Mouse (Mus musculus): ENCODE results near the gene Morn3. TPM values are rescaled to one million over a fixed set of nuclear protein-coding genes. Genes with fewer than 3 reads are reported as not detected.

The Morn3 gene
- total RNA-seq, 2 experiments from 2014 or later = not detected

- ATAC-seq (replicated peaks; ENCODE audit: poor library complexity) = no peak
Observed at GRCm38 (mm10) chr5:123060706-123061401, 14.0 kb upstream of the Morn3 start.

DNA sequence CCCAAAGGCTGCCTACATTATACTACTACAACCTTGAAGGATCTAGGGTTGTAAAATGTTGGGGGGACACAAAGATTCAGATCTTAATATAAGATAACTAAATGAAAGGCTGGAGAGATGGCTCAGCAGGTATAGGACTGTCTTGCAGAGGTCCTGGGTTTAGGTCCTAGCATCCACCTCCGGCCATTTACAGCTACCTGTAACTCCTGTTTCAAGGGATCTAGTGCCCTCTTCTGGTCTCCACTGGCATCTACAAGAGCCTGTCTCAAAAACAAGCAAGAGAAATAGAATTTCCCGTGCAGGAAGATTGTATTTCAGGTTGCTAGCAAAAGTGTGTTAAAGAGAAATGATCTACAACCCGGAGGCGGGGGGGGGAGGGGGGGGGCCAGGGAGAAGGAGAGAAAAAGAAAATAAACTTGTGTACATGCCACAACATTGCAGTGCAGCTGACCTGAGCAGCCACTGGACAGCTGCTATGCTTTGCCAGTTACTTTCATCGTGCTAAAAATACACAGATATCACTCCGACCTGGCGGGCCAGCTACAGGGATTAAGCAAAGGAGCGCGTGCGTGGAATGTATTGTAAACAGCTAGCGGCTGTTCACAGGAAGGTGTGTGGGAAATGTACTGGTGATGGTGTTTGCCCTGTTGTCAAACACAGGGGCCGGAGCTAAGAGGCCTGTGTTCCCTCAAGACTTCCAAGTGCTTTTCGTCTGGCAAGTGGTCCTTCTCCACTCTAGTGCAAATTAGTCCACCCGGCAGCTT is 13.1 kb upstream of the Morn3 start:
- ATAC-seq (replicated peaks; ENCODE audit: poor library complexity) = 0 out of 2 replicates have a peak, but pooled peaks have one; percentile 21

- ATAC-seq (replicated peaks; ENCODE audit: poor library complexity) = 0 out of 2 replicates have a peak, but pooled peaks have one; percentile 5
Observed at GRCm38 (mm10) chr5:123058251-123059102, 11.7 kb upstream of the Morn3 start.

GRCm38 (mm10) chr5:123057366-123058250 is 10.8 kb upstream of the Morn3 start:
- ATAC-seq (replicated peaks; ENCODE audit: poor library complexity) = peak; percentile 93

DNA sequence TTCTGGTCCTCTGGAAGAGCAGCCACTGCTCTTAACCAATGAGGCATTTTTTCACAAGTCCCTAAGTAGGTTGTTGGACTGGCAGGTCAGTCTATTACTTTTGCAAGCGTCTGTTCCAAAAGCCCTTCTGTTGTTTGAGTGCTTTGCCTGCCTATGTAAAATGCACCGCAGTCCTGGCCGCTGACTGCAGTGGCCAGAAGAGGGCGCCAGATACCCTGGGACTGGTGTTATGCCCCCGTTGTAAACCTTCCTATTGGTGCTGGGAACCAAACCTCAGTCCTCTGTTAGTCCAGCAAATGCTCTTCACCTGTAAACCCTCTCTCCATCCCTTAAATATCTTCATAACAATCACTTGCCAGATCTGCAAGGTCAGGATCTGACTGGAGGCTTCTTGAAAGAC is 4.9 kb upstream of the Morn3 start:
- no peak for ATAC-seq (replicated peaks; ENCODE audit: poor library complexity)

DNA sequence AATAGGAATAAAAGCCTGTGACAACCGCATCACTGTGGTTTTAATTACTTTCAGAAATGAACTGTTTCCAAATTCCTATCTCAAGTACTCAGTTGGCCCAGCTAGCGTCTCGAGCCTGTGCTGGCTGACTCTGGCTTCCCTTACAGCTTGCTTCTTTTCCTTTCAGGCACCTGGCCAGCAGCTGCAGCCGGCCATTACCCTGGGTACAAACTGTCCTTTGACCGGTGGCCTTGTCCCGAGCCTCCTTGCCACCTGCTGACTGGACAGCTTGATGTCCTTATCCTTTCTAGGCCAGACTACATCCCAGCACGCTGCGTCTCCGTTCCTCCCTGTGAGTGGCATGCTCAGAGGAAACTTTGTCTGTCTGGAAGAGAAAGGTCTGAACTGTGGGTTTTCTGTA is 4.1 kb upstream of the Morn3 start:
- ATAC-seq (replicated peaks; ENCODE audit: poor library complexity) = no peak

DNA sequence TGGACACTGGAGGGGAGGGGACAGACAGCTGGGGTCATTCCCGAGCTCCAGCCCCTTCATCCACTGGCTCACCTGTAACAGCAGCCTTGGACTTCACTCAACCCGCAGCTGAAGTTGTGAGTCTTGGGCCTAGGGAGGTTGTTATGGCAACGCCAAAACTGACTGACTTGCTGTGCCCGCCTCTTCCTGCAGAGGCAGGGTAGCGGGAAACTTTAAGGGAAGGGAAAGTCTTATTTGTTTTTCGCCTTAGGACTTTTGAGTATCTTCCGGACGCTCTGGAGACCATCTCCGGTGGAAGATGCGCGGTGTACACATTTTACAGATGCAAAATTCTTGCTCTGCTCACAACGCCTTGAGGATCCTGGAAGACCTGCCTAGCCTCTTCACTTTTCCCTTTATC is 2.5 kb upstream of the Morn3 start:
- ATAC-seq (replicated peaks; ENCODE audit: poor library complexity) = peak; percentile 89

DNA sequence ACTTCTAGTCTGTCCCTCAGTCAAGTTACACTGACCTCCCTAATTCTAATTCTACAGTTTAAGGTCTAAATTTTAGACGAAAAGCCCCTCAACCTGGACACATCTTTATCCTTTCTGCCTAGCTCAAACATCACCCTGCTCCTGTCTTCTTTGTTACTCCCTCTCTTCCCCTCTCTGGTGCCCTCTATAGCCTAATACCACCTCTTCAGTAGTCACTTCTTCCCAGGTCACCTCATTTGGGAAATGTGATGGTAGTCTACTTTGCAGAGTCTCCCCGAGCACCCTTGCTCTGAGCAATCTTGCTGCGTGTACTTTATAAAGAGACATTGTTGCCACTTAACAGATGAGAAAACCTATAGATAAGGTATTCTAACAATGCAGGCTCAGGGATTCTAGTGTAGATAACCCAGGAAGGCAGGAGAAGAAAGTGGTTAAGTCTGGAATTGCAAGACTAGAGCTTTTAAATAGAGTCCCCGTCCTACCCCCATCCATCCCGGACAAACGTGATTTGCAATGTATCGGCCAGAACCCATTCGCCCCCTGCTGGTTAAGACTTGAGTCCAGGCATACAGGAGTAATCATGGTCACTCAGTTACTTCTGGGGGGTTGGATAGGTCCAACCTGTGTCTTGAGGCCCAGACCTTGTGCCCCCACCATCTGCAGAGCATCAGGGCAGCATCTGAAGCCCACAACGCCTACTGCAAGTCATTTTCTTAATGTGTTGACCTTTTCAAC is 1.1 kb downstream of the Morn3 start:
- peak; percentile 73 for ATAC-seq (replicated peaks; ENCODE audit: poor library complexity)

DNA sequence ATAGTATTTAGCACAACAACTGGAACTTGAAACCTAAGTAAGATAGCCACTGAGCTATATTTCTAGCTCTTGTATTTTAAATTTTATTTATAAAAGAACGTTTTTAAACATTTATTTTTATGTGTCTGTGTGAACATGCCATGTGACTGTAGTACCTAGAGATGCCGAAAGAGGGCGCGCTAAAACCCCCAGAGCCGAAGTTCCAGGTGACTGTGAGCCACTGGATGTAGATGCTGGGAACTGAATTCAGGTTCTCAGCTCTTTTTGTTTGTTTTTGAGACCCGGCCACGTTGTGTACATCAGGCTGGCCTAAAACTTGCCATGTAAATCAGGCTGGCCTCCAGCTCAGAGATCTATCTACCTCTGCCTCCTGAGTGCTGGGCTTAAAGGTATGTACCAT is 3.0 kb downstream of the Morn3 start:
- no peak for ATAC-seq (replicated peaks; ENCODE audit: poor library complexity)

DNA sequence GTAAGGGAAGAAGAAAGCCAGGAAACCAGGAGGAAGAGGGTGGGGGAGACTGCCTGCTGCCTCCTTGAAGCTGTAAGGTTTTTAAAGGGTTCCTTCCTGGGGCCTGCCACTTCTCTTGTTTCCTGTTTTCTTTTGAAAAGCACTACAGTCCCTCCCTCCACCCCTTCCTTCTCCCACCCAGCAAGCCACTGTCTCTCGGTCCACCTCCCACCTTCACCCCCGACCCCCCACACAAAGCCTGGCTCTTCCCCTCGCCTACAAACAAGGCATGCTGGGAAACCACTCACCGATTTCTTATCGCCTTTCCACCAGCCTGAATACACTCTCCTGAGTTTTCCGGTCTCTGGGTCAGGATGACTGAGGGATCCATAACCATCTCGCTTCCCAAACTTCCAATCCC is 6.0 kb downstream of the Morn3 start:
- ATAC-seq (replicated peaks; ENCODE audit: poor library complexity) = no peak

GRCm38 (mm10) chr5:123039120-123039752 is 7.6 kb downstream of the Morn3 start:
- ATAC-seq (replicated peaks; ENCODE audit: poor library complexity) = peak; percentile 94

DNA sequence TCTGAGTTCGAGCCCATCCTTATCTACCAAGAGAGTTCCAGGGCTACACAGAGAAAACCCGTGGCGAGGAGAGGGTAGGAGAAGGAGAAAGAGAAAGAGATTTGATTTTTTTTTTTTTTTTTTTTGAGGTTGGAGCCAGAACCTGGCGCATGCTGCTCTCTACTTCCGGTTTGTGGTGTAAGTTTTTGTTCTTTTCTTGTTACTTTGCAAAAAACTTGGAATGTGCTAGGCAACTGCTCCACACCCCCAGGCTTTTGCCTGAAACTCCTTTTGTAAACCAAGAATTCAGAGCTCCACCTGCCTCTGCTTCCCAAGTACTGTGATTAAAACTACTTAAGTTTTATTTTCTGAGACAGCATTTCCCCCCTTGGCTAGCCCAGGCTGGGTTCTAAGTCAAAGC is 8.7 kb downstream of the Morn3 start:
- no peak for ATAC-seq (replicated peaks; ENCODE audit: poor library complexity)

- ATAC-seq (replicated peaks; ENCODE audit: poor library complexity) = peak; percentile 54; the same call in 1 of the 2 replicates
Observed at GRCm38 (mm10) chr5:123035564-123035963, 11.3 kb downstream of the Morn3 start.

DNA sequence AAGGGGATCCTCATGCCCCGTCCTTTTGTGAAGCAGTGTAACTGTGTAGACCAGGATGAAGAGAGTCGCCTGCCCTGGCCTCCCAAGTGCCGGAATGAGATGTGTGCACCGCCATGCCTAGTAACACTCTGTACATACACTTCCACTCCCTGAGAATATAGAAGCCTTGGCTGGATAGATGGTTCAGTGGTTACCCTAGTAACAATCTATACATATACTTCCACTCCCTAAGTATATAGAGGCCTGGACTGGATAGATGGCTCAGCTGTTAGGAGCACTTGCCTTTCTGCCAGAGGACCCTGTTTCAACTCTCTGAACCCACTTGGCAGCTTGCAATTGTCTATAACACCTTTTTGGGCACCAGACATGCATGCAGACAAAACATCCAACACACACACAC is 11.7 kb downstream of the Morn3 start:
- ATAC-seq (replicated peaks; ENCODE audit: poor library complexity) = no peak

DNA sequence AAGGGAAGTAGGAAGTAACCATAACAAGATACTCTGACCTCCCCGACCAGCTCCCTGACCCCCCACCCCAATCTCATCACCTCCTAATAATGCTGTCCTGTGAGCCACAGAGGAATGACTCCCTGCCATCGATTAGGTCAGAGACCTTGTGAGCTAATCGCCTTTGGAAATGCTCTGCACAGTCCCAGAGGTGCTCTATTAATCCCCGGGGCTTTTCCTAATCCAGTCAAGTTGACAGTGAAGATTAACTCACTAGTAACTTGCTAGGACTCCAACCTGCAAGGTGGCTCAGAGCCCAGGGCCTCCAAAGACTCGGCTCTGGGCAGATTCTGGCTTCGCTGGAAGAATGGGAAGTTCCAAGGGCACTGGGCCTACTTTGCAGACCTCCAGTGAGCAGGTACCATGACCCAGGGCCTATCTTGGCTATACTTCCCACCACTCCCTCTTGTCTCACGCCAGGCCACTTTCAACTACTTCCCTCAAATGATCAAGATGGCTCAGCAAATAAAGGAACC is 13.1 kb downstream of the Morn3 start:
- ATAC-seq (replicated peaks; ENCODE audit: poor library complexity) = no peak

DNA sequence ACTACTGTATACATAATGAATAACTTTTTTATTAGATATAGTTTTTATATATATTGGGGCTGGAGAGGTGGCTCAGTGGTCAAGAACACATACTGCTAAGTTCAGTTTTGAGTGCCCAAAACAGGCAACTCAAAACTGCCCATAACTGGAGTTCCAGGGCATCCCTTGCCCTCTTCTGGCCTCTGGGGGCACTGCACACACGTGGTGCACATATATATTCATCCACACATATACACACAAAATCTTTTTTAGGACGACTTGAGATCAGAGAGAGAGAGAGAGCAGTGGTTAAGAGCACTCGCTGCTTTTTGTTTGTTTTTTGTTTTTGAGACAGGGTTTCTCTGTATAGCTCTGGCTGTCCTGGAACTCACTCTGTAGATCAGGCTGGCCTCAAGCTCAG is 15.5 kb downstream of the Morn3 start:
- no peak for ATAC-seq (replicated peaks; ENCODE audit: poor library complexity)

DNA sequence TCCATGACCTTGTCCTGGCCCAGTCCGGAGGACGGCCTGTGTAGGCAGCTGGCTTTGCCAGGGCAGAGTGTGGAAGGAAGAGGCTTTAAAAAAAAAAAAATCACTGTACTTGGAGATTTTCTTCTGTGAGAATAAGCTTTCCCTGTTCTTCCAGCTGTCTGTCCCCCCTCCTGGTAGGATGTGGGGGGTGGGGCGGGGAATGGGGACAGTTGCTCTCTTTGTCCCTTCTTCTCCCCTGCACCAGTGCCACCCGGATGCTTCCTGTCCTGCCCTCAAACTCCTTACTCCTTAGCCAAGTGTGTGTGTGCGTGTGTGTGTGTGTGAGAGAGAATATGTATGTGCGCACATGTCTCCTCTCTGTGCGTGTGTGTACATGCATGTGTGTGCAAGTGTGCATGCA is 17.1 kb downstream of the Morn3 start:
- ATAC-seq (replicated peaks; ENCODE audit: poor library complexity) = no peak

DNA sequence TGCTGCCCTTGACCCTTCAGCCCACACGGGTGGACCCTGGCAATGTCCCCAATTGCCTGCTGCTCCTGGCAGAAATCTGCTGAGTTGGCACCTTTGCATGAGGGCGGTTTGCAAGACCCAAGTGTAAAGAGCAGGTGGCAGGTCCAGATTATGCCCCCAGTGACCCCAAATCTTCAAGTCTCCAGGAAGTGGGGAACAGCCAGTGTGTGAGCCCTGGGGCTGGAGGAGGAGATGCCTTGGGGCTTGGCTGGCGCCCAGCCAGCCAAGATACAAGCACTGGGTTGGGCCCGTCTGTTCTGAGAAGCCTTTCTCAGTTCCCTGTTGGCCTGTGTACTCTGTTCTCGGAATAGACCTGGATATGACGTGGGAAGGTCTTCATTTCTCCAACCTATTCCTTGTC is 19.4 kb downstream of the Morn3 start:
- peak; percentile 69 for ATAC-seq (replicated peaks; ENCODE audit: poor library complexity)

DNA sequence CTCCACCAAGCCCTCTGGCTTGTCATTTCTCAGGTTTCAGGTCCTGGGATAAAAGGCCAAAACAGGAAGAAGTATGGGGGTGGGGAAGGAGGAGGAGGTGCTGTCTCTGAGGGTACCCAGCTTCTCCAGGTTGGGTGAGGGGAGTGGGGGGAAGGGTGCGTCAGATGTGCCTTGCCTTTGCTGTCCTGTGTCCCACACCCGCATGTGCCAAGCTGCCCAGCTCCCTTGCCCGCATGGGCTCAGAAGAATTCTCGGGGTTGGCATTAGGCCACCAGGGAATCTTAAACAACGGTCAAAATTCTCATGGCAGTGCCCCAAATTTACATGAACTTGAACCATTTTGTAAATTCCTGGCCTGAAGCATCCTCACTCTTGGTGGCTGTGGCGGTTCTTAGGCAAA is 20.4 kb downstream of the Morn3 start:
- no peak for ATAC-seq (replicated peaks; ENCODE audit: poor library complexity)

Data from megakaryocyte progenitor cell, adult 5-6 weeks (primary cell).